Mouse (Mus musculus) kidney, postnatal 0 days (tissue): ENCODE data around the gene Slc39a9. TPM values are rescaled to one million over a fixed set of nuclear protein-coding genes. Genes with fewer than 3 reads are reported as not detected.

Source experiments
- ATAC-seq: fragments of 200-750 bp; cut with Nextera tagmentation; replicated peaks from 2 replicates; pipeline ENCODE4 v1.8.0; 2017; ENCODE audit warnings: low read depth, moderate number of reproducible peaks, moderate TSS enrichment, moderate library complexity; ENCODE audit not compliant: low FRiP score
- DNase-seq: peaks from one replicate; pipeline ENCODE4 v3.0.0-alpha.2; 2016; ENCODE audit warnings: low spot score
- H3K27ac ChIP-seq: fragments of 300-500 bp; sonication (generic); 2 replicates; pipeline ENCODE4 v1.5.1; 2014; ENCODE audit warnings: mild to moderate bottlenecking
- H3K27me3 ChIP-seq: fragments of 300-500 bp; sonication (generic); 2 replicates; pipeline ENCODE4 v1.6.1; 2014; ENCODE audit warnings: low read length, mixed read lengths; ENCODE audit not compliant: insufficient read depth
- H3K36me3 ChIP-seq: fragments of 300-500 bp; sonication (generic); 2 replicates; pipeline ENCODE4 v1.6.1; 2014; ENCODE audit warnings: low read length, mixed read lengths; ENCODE audit not compliant: insufficient read depth
- H3K4me1 ChIP-seq: fragments of 300-500 bp; sonication (generic); replicated peaks from 2 replicates; pipeline ENCODE4 v1.6.1; 2014; ENCODE audit warnings: antibody characterized with exemption, low read length, mixed read lengths; ENCODE audit not compliant: insufficient read depth
- H3K4me2 ChIP-seq: fragments of 300-500 bp; sonication (generic); 2 replicates; pipeline ENCODE4 v1.6.1; 2014; ENCODE audit warnings: mild to moderate bottlenecking, low read length, moderate library complexity, mixed read lengths
- H3K4me3 ChIP-seq: fragments of 300-500 bp; sonication (generic); replicated peaks from 2 replicates; pipeline ENCODE4 v1.5.1; 2014; ENCODE audit warnings: low read depth, low read length
- H3K9ac ChIP-seq: fragments of 300-500 bp; sonication (generic); 2 replicates; pipeline ENCODE4 v1.6.1; 2014; ENCODE audit warnings: low read depth, low read length
- H3K9me3 ChIP-seq: fragments of 300-500 bp; sonication (generic); replicated peaks from 2 replicates; pipeline ENCODE4 v1.6.1; 2016; ENCODE audit warnings: low read length, inconsistent platforms, mixed read lengths
- CTCF ChIP-seq: IDR thresholded peaks from 2 replicates; pipeline ENCODE4 v1.5.1; 2016; ENCODE audit warnings: antibody characterized with exemption, low read depth, mild to moderate bottlenecking, moderate library complexity
- WGBS: fragments of 180-500 bp; shearing (Covaris S2); extraction: QIAGEN DNeasy Blood & Tissue Kit; methylation state at CpG from one replicate; pipeline ENCODE4 v1.1.7; 2014; 5-methylcytosine and 5-hydroxymethylcytosine counted together
- polyA plus RNA-seq: library from polyadenylated mRNA; unstranded; fragments of >200 nt; fragmentation: Nextera tagmentation; extraction: Ambion mirVana; gene quantifications from 2 replicates; pipeline ENCODE4 v1.2.1, GENCODE M21; 2015

Gene Slc39a9
- polyA plus RNA-seq, 1 experiment from 2014 or later = 21.1 TPM

GRCm38 (mm10) chr12:80642725-80643692 is 674 bp upstream of the Slc39a9 start:
- 3% methylated on average over 42 of the region's 48 CpGs for WGBS
- peak overlapping the region; percentile 95 for H3K9ac ChIP-seq
- DNase-seq (peak; percentile 57), ATAC-seq (peak; percentile 65)
- peaks cover 17% of the 10 kb centered on the region for H3K4me1 ChIP-seq
- peaks cover 25% of the 10 kb centered on the region for H3K36me3 ChIP-seq
- H3K4me3 ChIP-seq = peak overlapping the region; percentile 87
- peak overlapping the region; percentile 81 for H3K4me2 ChIP-seq
- no peaks in the 10 kb centered on the region for H3K9me3 ChIP-seq
- peak; percentile 69 for TF ChIP-seq CTCF
- H3K27me3 ChIP-seq = no peaks in the 10 kb centered on the region
- peak overlapping the region; percentile 90 for H3K27ac ChIP-seq

- peak; percentile 0; the same call in 1 of the 2 replicates for ATAC-seq
- no peak for DNase-seq
- peaks cover 11% of the 10 kb centered on the region for H3K36me3 ChIP-seq
- peak overlapping the region; percentile 81 for H3K4me2 ChIP-seq
- no peaks in the 10 kb centered on the region for H3K9me3 ChIP-seq
- TF ChIP-seq CTCF = no peak
- peak overlapping the region; percentile 87 for H3K4me3 ChIP-seq
- H3K4me1 ChIP-seq = peaks cover 17% of the 10 kb centered on the region
- H3K27ac ChIP-seq = peak overlapping the region; percentile 90
- WGBS = 5% methylated on average over 18 of the region's 18 CpGs
- peak overlapping the region; percentile 95 for H3K9ac ChIP-seq
- H3K27me3 ChIP-seq = no peaks in the 10 kb centered on the region
Measured at GRCm38 (mm10) chr12:80644506-80644868, 804 bp downstream of the Slc39a9 start.

GRCm38 (mm10) chr12:80646377-80646776 is 2.7 kb downstream of the Slc39a9 start:
- Histone ChIP-seq H3K36me3 (no peaks in the 10 kb centered on the region), H3K27me3 (no peaks in the 10 kb centered on the region), H3K9me3 (no peaks in the 10 kb centered on the region), H3K27ac (no peak overlapping the region), H3K4me3 (no peak overlapping the region), H3K9ac (no peak overlapping the region), H3K4me1 (peaks cover 17% of the 10 kb centered on the region), H3K4me2 (peak overlapping the region; percentile 81; the same call in 1 of the 2 replicates)
- ATAC-seq = no peak
- 94% methylated on average over 3 of the region's 3 CpGs for WGBS
- TF ChIP-seq CTCF = no peak
- no peak for DNase-seq

GRCm38 (mm10) chr12:80653951-80654658 is 10.4 kb downstream of the Slc39a9 start:
- Histone ChIP-seq H3K4me1 (no peaks in the 10 kb centered on the region), H3K36me3 (no peaks in the 10 kb centered on the region), H3K4me2 (no peak overlapping the region), H3K9me3 (no peaks in the 10 kb centered on the region), H3K4me3 (no peak overlapping the region), H3K9ac (0 out of 2 replicates have a peak overlapping the region, but pooled peaks have one; percentile 24), H3K27ac (no peak overlapping the region), H3K27me3 (no peaks in the 10 kb centered on the region)
- DNase-seq (no peak), ATAC-seq (no peak)
- TF ChIP-seq CTCF = no peak
- WGBS = 86% methylated on average over 7 of the region's 7 CpGs

- 82% methylated on average over 3 of the region's 3 CpGs for WGBS
Measured at GRCm38 (mm10) chr12:80654659-80655025, 11.0 kb downstream of the Slc39a9 start.

GRCm38 (mm10) chr12:80658661-80659060 is 15.0 kb downstream of the Slc39a9 start:
- ATAC-seq (no peak), DNase-seq (peak; percentile 18)
- Histone ChIP-seq H3K27ac (no peak overlapping the region), H3K9ac (no peak overlapping the region), H3K4me3 (no peak overlapping the region), H3K27me3 (no peaks in the 10 kb centered on the region), H3K4me2 (no peak overlapping the region; the same call in 1 of the 2 replicates), H3K36me3 (0 out of 2 replicates have a peak, but pooled peaks cover 3% of the 10 kb centered on the region), H3K9me3 (no peaks in the 10 kb centered on the region), H3K4me1 (no peaks in the 10 kb centered on the region)
- no peak for TF ChIP-seq CTCF
- 51% methylated on average over 6 of the region's 6 CpGs for WGBS

More at GRCm38 (mm10) chr12:80654659-80655025, 11.0 kb downstream of the Slc39a9 start:
- Histone ChIP-seq H3K4me1 (no peaks in the 10 kb centered on the region), H3K27ac (no peak overlapping the region), H3K9me3 (no peaks in the 10 kb centered on the region), H3K4me2 (no peak overlapping the region), H3K27me3 (no peaks in the 10 kb centered on the region), H3K9ac (no peak overlapping the region), H3K4me3 (no peak overlapping the region), H3K36me3 (no peaks in the 10 kb centered on the region)
- no peak for DNase-seq
- ATAC-seq = no peak
- TF ChIP-seq CTCF = no peak
